Mouse (Mus musculus) ES-E14 (cell line): ENCODE data around the gene Gm21190.
"Not testable (repeated sequence)": the region's sequence is repeated elsewhere in the genome, so short reads cannot be mapped to it uniquely, and the experiment has no call there.

Source experiments
- CHD2 ChIP-seq: IDR thresholded peaks from 2 replicates; pipeline ENCODE4 v1.6.1; 2014; ENCODE audit warnings: mild to moderate bottlenecking, low read depth, low read length, inconsistent platforms
- ZC3H11A ChIP-seq: IDR thresholded peaks from 2 replicates; pipeline ENCODE4 v1.6.1; 2012; ENCODE audit warnings: low read depth, mild to moderate bottlenecking, inconsistent platforms, low read length, borderline replicate concordance
- ZNF384 ChIP-seq: IDR thresholded peaks from 2 replicates; pipeline ENCODE4 v1.6.1; 2012; ENCODE audit warnings: low read depth, low read length, inconsistent platforms

DNA sequence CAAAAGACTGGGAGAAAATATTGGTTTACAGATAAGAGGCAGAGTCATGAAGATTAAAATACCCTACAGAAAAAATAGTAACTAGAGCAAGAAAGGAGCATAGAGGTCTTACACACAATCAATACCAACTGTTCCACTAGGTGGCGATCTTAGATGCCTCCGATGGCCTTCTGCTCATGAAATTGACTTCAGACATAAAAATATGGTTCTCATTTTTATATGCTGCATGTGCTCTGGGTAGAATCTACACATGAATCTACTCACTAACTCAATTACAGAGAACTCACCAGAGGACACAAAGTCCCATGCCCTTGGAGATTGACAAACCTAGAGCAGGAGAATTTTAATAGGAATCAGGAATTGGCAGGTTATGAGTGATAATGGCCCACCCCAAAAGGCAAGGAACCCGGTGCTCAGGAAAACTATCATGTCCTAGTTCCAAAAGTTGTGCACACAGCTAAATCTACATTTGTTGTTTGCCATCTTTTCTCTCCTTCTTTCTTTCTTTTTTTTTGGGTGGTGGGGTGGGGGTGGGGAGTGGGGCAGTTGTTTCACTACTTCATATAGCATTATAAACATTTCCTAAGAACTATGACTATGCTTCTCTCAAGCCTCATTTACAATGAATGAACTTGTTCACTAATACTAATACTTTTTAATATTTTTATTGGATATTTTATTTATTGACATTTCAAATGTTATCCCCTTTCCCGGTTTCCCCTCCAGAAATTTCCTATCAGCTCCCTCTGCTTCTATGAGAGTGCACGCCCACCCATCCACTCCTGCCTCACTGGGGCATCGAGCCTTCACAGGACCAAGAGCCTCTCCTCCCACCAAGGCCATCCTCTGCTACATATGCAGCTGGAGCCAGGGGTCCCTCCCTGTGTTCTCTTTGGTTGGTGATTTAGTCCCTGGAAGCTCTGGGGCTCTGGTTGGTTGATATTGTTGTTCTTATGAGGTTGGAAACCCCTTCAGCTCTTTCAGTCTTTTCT is 20.3 kb downstream of the Gm21190 start:
- TF ChIP-seq ZC3H11A, CHD2, ZNF384: not testable (repeated sequence)
